Mouse (Mus musculus) liver, adult 2 months (tissue): Measurements from ENCODE around the gene Krt1.

Experiments used
- CTCF ChIP-seq: fragments of 200-500 bp; IDR thresholded peaks from 2 replicates; pipeline ENCODE4 v1.5.1; 2011; ENCODE audit warnings: low read depth, low read length, control low read depth
- POLR2A ChIP-seq: fragments of 200-500 bp; IDR thresholded peaks from 2 replicates; pipeline ENCODE4 v1.6.1; 2011; ENCODE audit warnings: low read length, control low read depth; ENCODE audit not compliant: insufficient read depth; ENCODE audit errors: extremely low read depth

DNA sequence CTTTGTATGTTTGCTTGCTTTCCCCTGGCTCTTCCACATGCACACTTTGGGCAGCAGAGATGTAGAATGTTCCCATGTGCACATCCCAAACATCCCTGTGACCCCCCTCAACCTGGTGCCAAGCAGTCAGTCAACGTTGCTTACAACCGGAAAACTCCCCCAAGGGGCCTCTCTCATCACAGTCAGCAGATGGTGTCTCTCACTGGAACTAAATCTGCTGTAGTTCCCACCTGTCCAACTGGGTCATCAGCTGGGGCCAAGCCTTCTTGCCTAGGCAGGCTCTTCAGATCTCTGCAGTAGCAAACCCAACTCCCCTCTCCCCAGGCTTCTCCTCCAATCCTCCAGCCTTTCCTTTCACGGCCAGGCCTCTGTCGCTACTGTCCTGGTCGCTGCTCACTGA is 6.1 kb upstream of the Krt1 start:
- TF ChIP-seq CTCF, result no peak
- TF ChIP-seq POLR2A, result no peak
